Mouse (Mus musculus) C2C12 (cell line): ENCODE measurements around the gene Trdmt1. TPM values are rescaled to one million over a fixed set of nuclear protein-coding genes. Genes with fewer than 3 reads are reported as not detected.

Experiments used
- H3K27me3 ChIP-seq: one replicate; pipeline ENCODE4 v1.6.1; 2011; ENCODE audit not compliant: control insufficient read depth, insufficient read depth, insufficient read length
- H3K36me3 ChIP-seq: one replicate; pipeline ENCODE4 v1.6.1; 2011; ENCODE audit not compliant: control insufficient read depth, insufficient read depth
- H3K4me3 ChIP-seq: one replicate; pipeline ENCODE4 v1.5.1; 2011; ENCODE audit warnings: mild to moderate bottlenecking, control low read depth; ENCODE audit not compliant: poor library complexity, insufficient read depth, severe bottlenecking
- H3K79me2 ChIP-seq: one replicate; pipeline ENCODE4 v1.6.1; 2011; ENCODE audit not compliant: control insufficient read depth, insufficient read depth
- H3K79me3 ChIP-seq: one replicate; pipeline ENCODE4 v1.6.1; 2011; ENCODE audit warnings: low read depth, control low read depth
- H3ac ChIP-seq: one replicate; pipeline ENCODE3; 2011; ENCODE audit warnings: low read depth; ENCODE audit not compliant: control insufficient read depth, insufficient read length
- CEBPB ChIP-seq: IDR thresholded peaks from one replicate; pipeline ENCODE4 v1.6.1; 2011; ENCODE audit warnings: low read depth, mild to moderate bottlenecking, control low read depth, moderate library complexity
- CTCF ChIP-seq: IDR thresholded peaks from one replicate; pipeline ENCODE4 v1.5.1; 2011; ENCODE audit not compliant: control insufficient read depth, insufficient read depth, insufficient read length
- FOSL1 ChIP-seq: IDR thresholded peaks from one replicate; pipeline ENCODE4 v1.8.0; 2011; ENCODE audit warnings: mild to moderate bottlenecking, low read length; ENCODE audit not compliant: poor library complexity, insufficient read depth, severe bottlenecking
- MAX ChIP-seq: IDR thresholded peaks from one replicate; pipeline ENCODE4 v1.6.1; 2011; ENCODE audit warnings: mild to moderate bottlenecking, control low read depth
- MYOD1 ChIP-seq: IDR thresholded peaks from one replicate; pipeline ENCODE4 v1.6.1; 2011; ENCODE audit warnings: low read depth; ENCODE audit not compliant: control insufficient read depth, insufficient read length
- MYOG ChIP-seq: IDR thresholded peaks from one replicate; pipeline ENCODE4 v1.6.1; 2011; ENCODE audit not compliant: control insufficient read depth, insufficient read length; ENCODE audit errors: extremely low read depth
- USF1 ChIP-seq: IDR thresholded peaks from one replicate; pipeline ENCODE4 v1.6.1; 2011; ENCODE audit warnings: low read depth, mild to moderate bottlenecking, control low read depth, moderate library complexity
- polyA plus RNA-seq: library from polyadenylated mRNA; unstranded; fragments of >200 nt; fragmentation: generic; extraction: Trizol; gene quantifications from one replicate; pipeline ENCODE4 v1.2.1, GENCODE M21; 2012; ENCODE audit warnings: missing spikeins

The Trdmt1 gene
- polyA plus RNA-seq, 1 experiment, result 3.5 TPM

DNA sequence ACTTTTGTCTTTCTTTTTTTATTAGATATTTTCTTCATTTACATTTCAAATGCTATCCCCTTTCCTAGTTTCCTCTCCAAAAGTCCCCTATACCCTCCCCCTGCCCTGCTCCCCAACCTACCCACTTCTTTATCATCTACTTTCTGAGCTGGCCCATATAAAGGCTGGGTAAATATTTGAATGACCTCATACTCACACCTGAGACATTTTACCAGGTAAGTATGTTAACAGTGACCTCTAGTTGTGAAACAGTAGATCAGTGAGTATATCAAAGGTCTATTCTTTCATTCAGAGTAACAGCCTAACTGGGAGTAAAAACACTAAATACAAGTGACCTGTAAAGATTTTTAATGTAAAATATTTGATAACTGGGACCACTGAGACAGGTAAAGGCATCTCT, 7.7 kb downstream of the Trdmt1 start:
- TF ChIP-seq FOSL1, result no peak
- TF ChIP-seq CEBPB, result no peak
- TF ChIP-seq MYOG, result no peak
- no peak for TF ChIP-seq MYOD1
- no peak for TF ChIP-seq MAX
- no peak for TF ChIP-seq CTCF
- TF ChIP-seq USF1, result no peak
- Histone ChIP-seq H3K79me3 (peaks cover 3% of the 10 kb centered on the region), H3K4me3 (no peak overlapping the region), H3ac (no peak overlapping the region), H3K36me3 (no peaks in the 10 kb centered on the region), H3K27me3 (no peaks in the 10 kb centered on the region), H3K79me2 (peaks cover 10% of the 10 kb centered on the region)

DNA sequence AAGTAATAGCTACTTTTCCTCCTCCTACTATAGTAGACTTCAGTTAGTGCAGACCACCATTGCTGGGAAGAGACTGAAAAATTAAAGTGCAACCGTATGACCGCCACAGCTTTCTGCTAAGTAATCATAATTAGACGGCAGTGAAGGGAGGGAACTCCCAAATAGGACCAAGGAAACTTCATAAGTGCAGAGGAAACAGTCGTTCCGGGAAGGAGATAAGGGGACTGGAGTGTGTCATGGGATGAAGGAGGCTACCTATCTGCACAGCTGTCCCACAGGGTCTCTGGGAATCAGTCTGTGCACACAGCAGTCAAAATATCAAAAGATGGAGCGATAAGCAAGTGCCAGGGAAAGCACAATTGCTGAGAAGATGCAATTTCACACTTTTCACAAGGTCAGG, 13.8 kb downstream of the Trdmt1 start:
- TF ChIP-seq MYOG, result no peak
- no peaks in the 10 kb centered on the region for H3K27me3 ChIP-seq
- H3ac ChIP-seq, result no peak overlapping the region
- no peaks in the 10 kb centered on the region for H3K79me3 ChIP-seq
- H3K4me3 ChIP-seq, result no peak overlapping the region
- H3K79me2 ChIP-seq, result no peaks in the 10 kb centered on the region
- no peaks in the 10 kb centered on the region for H3K36me3 ChIP-seq

- TF ChIP-seq MYOD1, result no peak
- no peak for TF ChIP-seq USF1
- TF ChIP-seq FOSL1, result no peak
- no peak for TF ChIP-seq CEBPB
- TF ChIP-seq MYOG, result no peak
- TF ChIP-seq MAX, result no peak
- TF ChIP-seq CTCF, result no peak
- Histone ChIP-seq H3K4me3 (no peak overlapping the region), H3K79me3 (no peaks in the 10 kb centered on the region), H3K27me3 (no peaks in the 10 kb centered on the region), H3K36me3 (no peaks in the 10 kb centered on the region), H3K79me2 (no peaks in the 10 kb centered on the region), H3ac (no peak overlapping the region)
These were observed 15.1 kb downstream of the Trdmt1 start for GRCm38 (mm10) chr2:13529253-13529933.

- TF ChIP-seq FOSL1 (no peak), USF1 (no peak), MAX (no peak), MYOG (no peak), CTCF (no peak), CEBPB (no peak), MYOD1 (no peak)
- Histone ChIP-seq H3K4me3 (no peak overlapping the region), H3K27me3 (no peaks in the 10 kb centered on the region), H3K79me2 (no peaks in the 10 kb centered on the region), H3K79me3 (no peaks in the 10 kb centered on the region), H3ac (no peak overlapping the region), H3K36me3 (no peaks in the 10 kb centered on the region)
These were observed 16.9 kb downstream of the Trdmt1 start for GRCm38 (mm10) chr2:13527531-13527930.

GRCm38 (mm10) chr2:13527125-13527524, 17.3 kb downstream of the Trdmt1 start:
- Histone ChIP-seq H3K79me3 (no peaks in the 10 kb centered on the region), H3K27me3 (no peaks in the 10 kb centered on the region), H3K4me3 (no peak overlapping the region), H3K79me2 (no peaks in the 10 kb centered on the region), H3ac (no peak overlapping the region), H3K36me3 (no peaks in the 10 kb centered on the region)
- TF ChIP-seq MAX (no peak), CEBPB (no peak), MYOG (no peak), USF1 (no peak), MYOD1 (no peak), FOSL1 (no peak)

DNA sequence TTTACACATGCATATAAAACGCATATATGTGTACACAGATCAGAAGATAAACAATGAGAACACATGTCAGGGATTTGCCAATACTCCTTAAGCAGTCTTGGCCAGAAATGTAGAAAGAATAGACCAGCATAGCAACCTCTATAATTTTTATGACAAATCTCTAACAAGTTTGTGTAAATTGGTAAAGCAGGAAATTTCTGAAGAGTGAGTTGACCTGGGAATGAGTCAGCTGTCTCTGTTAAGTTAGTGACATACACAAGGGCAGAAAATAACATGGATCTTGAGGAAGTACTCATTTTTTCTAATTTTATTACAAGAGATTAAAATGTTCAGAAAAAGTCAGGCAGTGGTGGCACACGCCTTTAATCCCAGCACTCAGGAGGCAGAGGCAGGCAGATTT, 18.3 kb downstream of the Trdmt1 start:
- TF ChIP-seq MYOG (no peak), FOSL1 (peak; percentile 64), USF1 (no peak), MAX (no peak)
- H3K4me3 ChIP-seq, result no peak overlapping the region
- H3ac ChIP-seq, result no peak overlapping the region
- H3K79me2 ChIP-seq, result no peaks in the 10 kb centered on the region
- no peaks in the 10 kb centered on the region for H3K79me3 ChIP-seq
- H3K36me3 ChIP-seq, result no peaks in the 10 kb centered on the region
- no peaks in the 10 kb centered on the region for H3K27me3 ChIP-seq
